Mouse (Mus musculus) forebrain, embryonic 16.5 days (tissue): ENCODE results near the gene Zfp11. TPM values are rescaled to one million over a fixed set of nuclear protein-coding genes. Genes with fewer than 3 reads are reported as not detected.
A peak's percentile ranks its signal among the peaks of the same experiment; 100 is the strongest.
"Not testable (repeated sequence)": the region's sequence is repeated elsewhere in the genome, so short reads cannot be mapped to it uniquely, and the experiment has no call there.

Experiments used
- ATAC-seq: fragments of 200-750 bp; cut with Nextera tagmentation; 2 replicates; pipeline ENCODE4 v1.8.0; 2017; ENCODE audit warnings: mild to moderate bottlenecking, moderate library complexity
- H3K27ac ChIP-seq: fragments of 300-500 bp; sonication (generic); 2 replicates; pipeline ENCODE4 v1.5.1; 2014; ENCODE audit warnings: low read length, control low read depth
- H3K27me3 ChIP-seq: fragments of 300-500 bp; sonication (generic); replicated peaks from 2 replicates; pipeline ENCODE4 v1.6.1; 2014; ENCODE audit warnings: low read length; ENCODE audit not compliant: control insufficient read depth, insufficient read depth
- H3K36me3 ChIP-seq: fragments of 300-500 bp; sonication (generic); 2 replicates; pipeline ENCODE4 v1.6.1; 2014; ENCODE audit not compliant: control insufficient read depth, insufficient read depth
- H3K4me1 ChIP-seq: fragments of 300-500 bp; sonication (generic); replicated peaks from 2 replicates; pipeline ENCODE4 v1.6.1; 2014; ENCODE audit warnings: low read length; ENCODE audit not compliant: control insufficient read depth, insufficient read depth
- H3K4me2 ChIP-seq: fragments of 300-500 bp; sonication (generic); 2 replicates; pipeline ENCODE4 v1.6.1; 2014; ENCODE audit warnings: mild to moderate bottlenecking, low read length, control low read depth
- H3K4me3 ChIP-seq: fragments of 300-500 bp; sonication (generic); replicated peaks from 2 replicates; pipeline ENCODE4 v1.5.1; 2014; ENCODE audit warnings: mild to moderate bottlenecking, low read length, control low read depth
- H3K9ac ChIP-seq: fragments of 300-500 bp; sonication (generic); replicated peaks from 2 replicates; pipeline ENCODE4 v1.6.1; 2014; ENCODE audit warnings: low read depth, low read length, control low read depth
- H3K9me3 ChIP-seq: fragments of 300-500 bp; sonication (generic); 2 replicates; pipeline ENCODE4 v1.6.1; 2016; ENCODE audit warnings: low read length; ENCODE audit not compliant: control insufficient read depth
- WGBS: fragments of 180-500 bp; shearing (Covaris S2); extraction: QIAGEN DNeasy Blood & Tissue Kit; methylation state at CpG from one replicate; pipeline ENCODE4 v1.1.7; 2014; 5-methylcytosine and 5-hydroxymethylcytosine counted together
- polyA plus RNA-seq: library from polyadenylated mRNA; unstranded; fragments of >200 nt; fragmentation: Nextera tagmentation; extraction: Ambion mirVana; gene quantifications from 2 replicates; pipeline ENCODE4 v1.2.1, GENCODE M21; 2015

Zfp11 gene
- polyA plus RNA-seq, 1 experiment from 2014 or later = 9.4 TPM

DNA sequence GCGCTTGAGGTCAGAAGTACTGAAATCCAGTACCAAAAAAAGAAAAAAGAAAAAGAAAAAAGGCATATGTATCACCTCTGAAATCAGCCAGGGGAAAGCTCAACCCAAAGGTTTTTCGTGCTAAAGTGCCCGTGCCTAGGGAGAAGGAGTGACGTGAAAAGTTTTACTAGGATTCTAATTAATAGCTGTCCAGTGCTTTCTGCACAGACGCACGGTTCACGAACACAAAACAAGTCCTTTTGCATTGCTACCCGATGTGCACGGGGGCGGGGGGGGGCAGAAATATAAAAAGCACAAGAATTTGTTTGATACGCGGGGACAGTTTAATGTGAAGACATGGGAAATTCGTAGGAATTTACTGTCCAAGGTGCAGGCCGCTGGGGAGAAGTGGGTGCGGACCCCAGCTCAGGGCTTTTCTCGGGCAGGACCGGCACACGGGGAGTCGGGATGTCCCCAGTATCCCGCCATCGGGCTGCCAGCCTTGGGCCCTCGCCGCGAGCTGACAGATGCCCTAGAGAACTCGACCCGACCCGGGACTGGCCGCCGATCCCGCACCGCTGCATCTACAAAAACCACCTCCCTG lies 355 bp downstream of the Zfp11 start:
- H3K4me2 ChIP-seq = peak overlapping the region; percentile 91

DNA sequence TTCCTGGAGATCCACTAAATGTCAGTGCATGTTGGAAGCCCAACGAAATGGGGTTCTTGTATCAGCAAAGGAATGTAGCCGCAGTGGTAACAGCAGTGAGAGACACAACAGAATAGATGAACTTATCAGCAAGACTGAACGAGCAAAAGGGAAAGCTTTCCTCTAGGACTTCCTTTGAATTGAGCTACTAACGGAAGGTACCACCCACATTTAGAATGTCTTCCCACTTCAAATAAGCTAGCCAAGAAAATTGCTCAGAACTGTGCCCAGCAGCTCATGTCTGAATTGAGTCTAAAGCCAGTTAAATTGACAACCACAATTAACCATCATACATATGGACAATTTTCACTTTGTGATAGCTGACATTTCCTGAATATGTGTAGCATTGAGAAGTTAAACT lies 2.0 kb downstream of the Zfp11 start:
- no peak overlapping the region for H3K4me3 ChIP-seq
- H3K27ac ChIP-seq = no peak overlapping the region
- no peaks in the 10 kb centered on the region for H3K36me3 ChIP-seq
- H3K9ac ChIP-seq = no peak overlapping the region
- H3K9me3 ChIP-seq = no peaks in the 10 kb centered on the region
- no peaks in the 10 kb centered on the region for H3K27me3 ChIP-seq
- no peak overlapping the region for H3K4me2 ChIP-seq
- H3K4me1 ChIP-seq = peaks cover 13% of the 10 kb centered on the region
- ATAC-seq = no peak
- WGBS = 83% methylated on average over 4 of the region's 4 CpGs

More for the DNA sequence above, 355 bp downstream of the Zfp11 start:
- Histone ChIP-seq H3K9ac (peak overlapping the region; percentile 93), H3K4me1 (peaks cover 13% of the 10 kb centered on the region), H3K27me3 (no peaks in the 10 kb centered on the region), H3K27ac (no peak overlapping the region), H3K9me3 (no peaks in the 10 kb centered on the region), H3K4me3 (peak overlapping the region; percentile 85), H3K36me3 (no peaks in the 10 kb centered on the region)
- ATAC-seq = peak; percentile 70
- under 1% methylated on average over 31 of the region's 31 CpGs for WGBS

DNA sequence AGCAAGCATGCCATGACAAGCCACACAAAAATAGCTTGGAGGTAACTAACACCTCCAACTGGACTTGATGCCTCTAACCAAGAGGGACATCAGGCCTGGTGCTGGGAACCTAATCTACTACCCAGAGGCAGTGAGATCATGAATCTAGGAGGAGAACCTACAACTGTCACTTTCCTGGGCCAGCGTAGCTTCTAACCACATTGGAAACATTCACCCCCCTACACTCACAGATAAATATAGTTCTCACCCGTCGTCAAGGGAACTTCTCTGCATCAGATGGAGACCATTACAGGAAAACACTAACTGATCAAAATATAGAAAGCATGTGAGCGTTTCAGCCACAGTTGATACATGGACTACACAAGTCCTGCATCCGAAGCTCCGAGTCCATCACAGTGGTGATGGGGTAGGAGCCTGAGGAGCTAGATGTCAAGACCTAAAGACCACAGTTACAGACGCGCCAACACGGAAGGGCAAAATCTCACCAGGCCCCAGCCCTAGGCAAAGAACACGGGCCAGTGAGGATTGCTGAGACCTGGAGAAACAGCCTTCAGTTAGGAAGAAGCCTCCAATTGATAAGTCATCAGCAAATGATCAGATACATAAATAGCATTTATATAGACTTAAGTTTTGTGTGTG lies 3.5 kb downstream of the Zfp11 start:
- ATAC-seq = no peak

DNA sequence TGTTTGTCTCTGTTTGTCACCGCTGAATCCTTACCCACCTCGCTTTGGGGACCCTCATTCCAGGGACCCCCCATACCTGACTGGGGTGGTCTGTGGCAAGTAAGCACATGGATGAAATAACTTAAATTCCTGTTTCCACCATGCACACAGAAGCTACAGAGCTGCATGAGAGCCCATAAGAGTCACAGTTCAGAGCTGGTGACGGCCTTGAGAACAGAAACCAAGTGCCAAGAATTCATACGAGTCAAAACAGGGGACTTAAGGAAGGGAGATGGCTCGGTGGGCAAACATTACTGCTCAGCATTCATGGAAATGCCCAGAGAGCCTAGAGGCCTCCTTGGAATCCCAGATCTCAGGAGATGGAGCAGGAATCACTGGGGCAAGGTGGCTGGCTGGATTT lies 5.8 kb downstream of the Zfp11 start:
- Histone ChIP-seq H3K4me2 (no peak overlapping the region), H3K9me3 (no peaks in the 10 kb centered on the region), H3K27me3 (no peaks in the 10 kb centered on the region), H3K9ac (no peak overlapping the region), H3K4me1 (peaks cover 9% of the 10 kb centered on the region), H3K36me3 (peaks cover 3% of the 10 kb centered on the region; the same call in 1 of the 2 replicates), H3K27ac (no peak overlapping the region), H3K4me3 (no peak overlapping the region)
- no peak for ATAC-seq
- 90% methylated on average over 5 of the region's 5 CpGs for WGBS

More for the DNA sequence above, 3.5 kb downstream of the Zfp11 start:
- Histone ChIP-seq H3K36me3 (no peaks in the 10 kb centered on the region), H3K27ac (no peak overlapping the region), H3K4me2 (no peak overlapping the region), H3K4me3 (no peak overlapping the region), H3K9ac (no peak overlapping the region), H3K9me3 (no peaks in the 10 kb centered on the region), H3K27me3 (no peaks in the 10 kb centered on the region), H3K4me1 (peaks cover 13% of the 10 kb centered on the region)
- WGBS = 92% methylated on average over 10 of the region's 10 CpGs

DNA sequence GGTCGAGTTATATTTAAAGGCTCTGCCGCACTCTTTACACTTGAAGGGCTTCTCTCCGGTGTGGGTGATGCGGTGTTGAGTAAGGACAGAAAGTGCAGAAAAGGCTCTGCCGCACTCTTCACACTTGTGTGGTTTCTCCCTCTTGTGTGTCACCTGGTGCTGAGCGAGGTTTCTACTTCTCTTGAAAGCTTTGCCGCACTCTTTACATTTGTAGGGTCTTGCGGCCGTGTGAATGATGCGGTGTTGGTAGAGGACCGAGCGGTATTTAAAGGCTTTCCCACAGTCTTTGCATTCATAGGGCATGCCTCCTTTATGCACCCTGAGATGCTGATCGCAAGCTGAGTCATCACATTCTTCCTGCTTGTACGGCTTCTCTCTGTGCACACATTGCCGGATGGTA lies 12.0 kb downstream of the Zfp11 start:
- no peaks in the 10 kb centered on the region for H3K27me3 ChIP-seq
- peaks cover 23% of the 10 kb centered on the region for H3K36me3 ChIP-seq
- 95% methylated on average over 15 of the region's 15 CpGs for WGBS
- H3K27ac ChIP-seq = no peak overlapping the region
- H3K4me2 ChIP-seq = no peak overlapping the region
- ATAC-seq = no peak
- H3K4me1 ChIP-seq = no peaks in the 10 kb centered on the region
- no peak overlapping the region for H3K9ac ChIP-seq
- H3K9me3 ChIP-seq = no peaks in the 10 kb centered on the region
- H3K4me3 ChIP-seq = no peak overlapping the region

DNA sequence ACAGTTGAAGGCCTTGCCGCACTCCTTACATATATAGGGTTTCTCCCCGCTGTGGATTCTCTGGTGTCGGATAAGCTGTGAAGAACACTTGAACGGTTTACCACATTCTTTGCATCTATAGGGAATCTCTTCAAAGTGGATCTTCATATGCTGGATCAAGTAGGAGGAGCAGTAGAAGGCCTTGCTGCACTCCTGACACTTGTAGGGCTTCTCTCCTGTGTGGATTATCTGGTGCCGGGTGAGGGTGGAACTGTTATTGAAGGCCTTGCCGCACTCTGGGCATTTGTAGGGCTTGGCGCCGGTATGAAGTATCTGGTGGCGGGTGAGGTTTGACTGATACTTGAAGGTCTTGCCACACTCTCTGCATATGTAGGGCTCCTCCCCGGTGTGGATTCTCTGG lies 12.9 kb downstream of the Zfp11 start:
- Histone ChIP-seq H3K36me3 (peaks cover 23% of the 10 kb centered on the region), H3K27ac (no peak overlapping the region), H3K4me2 (no peak overlapping the region), H3K27me3 (no peaks in the 10 kb centered on the region), H3K9ac (no peak overlapping the region), H3K4me3 (no peak overlapping the region), H3K9me3 (no peaks in the 10 kb centered on the region), H3K4me1 (no peaks in the 10 kb centered on the region)
- no peak for ATAC-seq
- 98% methylated on average over 10 of the region's 10 CpGs for WGBS

DNA sequence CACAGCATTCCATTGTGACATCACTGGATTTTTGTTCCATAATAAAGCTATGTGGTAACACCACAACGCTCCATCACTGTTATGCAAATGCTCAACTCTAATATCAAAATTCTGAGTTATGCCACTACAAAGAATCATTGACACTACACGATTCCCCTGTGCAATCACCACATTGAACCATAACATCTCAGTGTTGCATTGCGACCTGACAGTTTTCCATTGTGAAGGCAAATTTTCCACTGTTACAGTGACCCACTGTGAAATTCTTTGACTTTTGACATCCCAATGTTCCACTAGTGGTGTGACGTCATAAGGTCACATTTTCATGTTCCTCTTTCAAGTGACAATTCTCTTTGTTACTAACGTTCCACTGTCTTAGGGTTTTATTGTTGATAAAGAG lies 19.0 kb downstream of the Zfp11 start:
- no peaks in the 10 kb centered on the region for H3K4me1 ChIP-seq
- H3K4me2 ChIP-seq = no peak overlapping the region
- 96% methylated on average over 5 of the region's 5 CpGs for WGBS
- no peak overlapping the region for H3K9ac ChIP-seq
- no peak overlapping the region for H3K4me3 ChIP-seq
- H3K9me3 ChIP-seq = no peaks in the 10 kb centered on the region
- peaks cover 3% of the 10 kb centered on the region for H3K36me3 ChIP-seq
- H3K27me3 ChIP-seq = no peaks in the 10 kb centered on the region
- no peak overlapping the region for H3K27ac ChIP-seq
- no peak for ATAC-seq

DNA sequence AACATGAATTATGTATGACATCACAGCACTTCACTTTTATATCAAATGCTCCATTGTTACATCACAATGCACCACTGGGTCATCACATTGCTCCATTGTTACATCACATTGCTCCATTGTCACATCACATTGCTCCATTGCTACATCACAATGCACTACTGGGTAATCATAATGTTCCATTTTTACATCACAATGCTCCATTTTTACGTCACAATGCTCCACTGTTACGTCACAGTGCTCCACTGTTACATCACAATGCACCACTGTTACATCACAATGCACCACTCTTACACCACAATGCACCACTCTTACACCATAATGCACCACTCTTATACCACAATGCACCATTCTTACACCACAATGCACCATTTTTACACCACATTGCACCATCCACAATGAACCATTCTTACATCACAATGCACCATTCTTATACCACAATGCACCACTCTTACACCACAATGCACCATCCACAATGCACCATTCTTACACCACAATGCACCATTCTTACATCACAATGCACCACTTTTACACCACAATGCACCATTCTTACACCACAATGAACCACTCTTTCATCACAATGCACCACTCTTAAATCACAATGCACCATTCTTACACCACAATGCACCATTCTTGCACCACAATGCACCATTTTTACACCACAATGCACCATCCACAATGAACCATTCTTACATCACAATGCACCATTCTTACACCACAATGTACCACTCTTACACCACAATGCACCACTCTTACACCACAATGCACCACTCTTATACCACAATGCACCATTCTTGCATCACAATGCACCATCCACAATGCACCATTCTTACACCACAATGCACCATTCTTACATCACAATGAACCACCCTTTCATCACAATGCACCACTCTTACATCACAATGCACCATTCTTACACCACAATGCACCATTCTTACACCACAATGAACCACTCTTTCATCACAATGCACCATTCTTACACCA lies 37.3 kb downstream of the Zfp11 start:
- not testable (repeated sequence) for H3K9me3 ChIP-seq, H3K27me3 ChIP-seq, H3K36me3 ChIP-seq, ATAC-seq, H3K4me3 ChIP-seq, H3K4me1 ChIP-seq, H3K27ac ChIP-seq, H3K4me2 ChIP-seq, H3K9ac ChIP-seq
- 88% methylated on average over 2 of the region's 2 CpGs for WGBS

DNA sequence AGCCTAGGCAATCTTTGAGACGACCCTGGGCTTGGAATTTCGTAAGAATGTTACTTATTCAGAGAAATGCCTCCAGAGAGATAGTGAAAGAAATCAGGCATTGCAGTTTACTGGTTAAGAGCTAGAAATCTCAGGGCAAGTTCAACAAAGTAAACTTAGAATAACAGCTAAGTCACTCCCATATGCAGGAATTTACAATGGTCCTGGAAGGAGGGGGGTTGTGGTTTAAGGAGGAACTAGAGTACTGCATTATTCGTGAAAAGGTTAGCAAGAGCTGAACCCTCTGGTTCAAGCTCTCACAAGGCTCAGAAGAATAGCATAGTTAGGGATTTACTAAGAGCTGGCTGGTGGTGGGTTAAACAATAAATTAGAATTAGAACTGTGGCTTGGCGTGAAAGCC lies 43.3 kb downstream of the Zfp11 start:
- not testable (repeated sequence) for H3K27me3 ChIP-seq, H3K9ac ChIP-seq, H3K27ac ChIP-seq, H3K4me2 ChIP-seq, H3K9me3 ChIP-seq, H3K36me3 ChIP-seq, ATAC-seq, H3K4me1 ChIP-seq, H3K4me3 ChIP-seq
- WGBS = 83% methylated on average over 4 of the region's 4 CpGs
